Mouse (Mus musculus): ENCODE results near the gene Dnajc30.

- no peak for TF ChIP-seq CTCF (conservative IDR thresholded peaks at IDR 0.05; ENCODE audit: insufficient read depth, insufficient read length, low read depth, low read length)
- no peak for TF ChIP-seq POLR2A (IDR thresholded peaks at IDR 0.05; ENCODE audit: low read depth, low read length)
Observed at GRCm38 (mm10) chr5:135037946-135038345, 26.1 kb upstream of the Dnajc30 start.
